Mouse (Mus musculus): ENCODE results near the gene Irf2bpl. TPM values are rescaled to one million over a fixed set of nuclear protein-coding genes. Genes with fewer than 3 reads are reported as not detected.

The Irf2bpl gene
- total RNA-seq, 4 experiments from 2014 or later: 61.7 to 72.0 (median 66.8) TPM

- no peak for DNase-seq (ENCODE audit: low spot score in 2 of 2)
These were observed 51.9 kb downstream of the Irf2bpl start for GRCm38 (mm10) chr12:86832551-86833182.

GRCm38 (mm10) chr12:86831591-86832550 lies 52.7 kb downstream of the Irf2bpl start:
- DNase-seq (ENCODE audit: low spot score in 2 of 2): no peak

Other genes starting within 250 kb of the Irf2bpl start
- gene Vash1, start 206.1 kb downstream of the Irf2bpl start, total RNA-seq (2022): 10 to 100 TPM; 32.8 to 42.2 (median 37.2) TPM
- 1 to 10 TPM; 5.4 to 8.3 (median 7.1) TPM for gene Angel1, start 158.3 kb downstream of the Irf2bpl start, total RNA-seq (2022)
- not detected for gene Lrrc74a, start 150.4 kb downstream of the Irf2bpl start, total RNA-seq (2022)
- gene Cipc, start 62.2 kb upstream of the Irf2bpl start, total RNA-seq (2022): 10 to 100 TPM; 70.7 to 89.0 (median 86.1) TPM
- gene Zdhhc22, start 105.6 kb upstream of the Irf2bpl start, total RNA-seq (2022): 10 to 100 TPM; 12.3 to 18.3 (median 13.7) TPM
- gene Tmem63c, start 136.5 kb upstream of the Irf2bpl start, total RNA-seq (2022): 10 to 100 TPM; 30.7 to 42.1 (median 36.4) TPM
- 1 to 10 TPM; 2.6 to 4.2 (median 3.4) TPM for gene Ngb, start 217.7 kb upstream of the Irf2bpl start, total RNA-seq (2022)